Mouse (Mus musculus): ENCODE measurements around the gene Nutf2-ps1. TPM values are rescaled to one million over a fixed set of nuclear protein-coding genes. Genes with fewer than 3 reads are reported as not detected.

The Nutf2-ps1 gene
- polyA plus RNA-seq, 1 experiment, result 28.5 TPM

DNA sequence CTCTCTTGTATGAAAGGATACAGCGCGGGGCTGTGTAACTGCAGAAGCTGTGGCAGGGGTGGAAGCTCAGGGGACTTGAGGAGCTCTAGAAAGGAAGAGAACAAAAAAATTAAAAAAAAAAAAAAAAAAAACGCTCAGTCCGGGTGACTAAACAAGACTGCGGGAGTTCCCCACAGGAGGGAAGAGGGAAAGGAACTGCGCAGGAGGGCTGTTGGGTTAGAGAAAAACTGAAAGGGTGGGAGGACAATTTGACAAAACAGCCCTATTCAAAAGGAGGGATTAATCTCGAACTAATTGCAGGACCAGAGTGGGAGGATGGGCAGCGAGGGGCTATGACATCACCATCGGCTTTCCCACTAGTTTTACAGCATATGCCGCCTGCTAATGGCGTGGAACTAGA, 21.0 kb downstream of the Nutf2-ps1 start:
- Histone ChIP-seq H3K4me1 (ENCODE audit: control insufficient read depth, insufficient read depth, low read length) (no peaks in the 10 kb centered on the region), H3K4me3 (ENCODE audit: control insufficient read depth, low read depth, low read length) (no peak overlapping the region), H3K27me3 (ENCODE audit: control insufficient read depth, insufficient read depth, low read length) (no peaks in the 10 kb centered on the region), H3K36me3 (ENCODE audit: control insufficient read depth, insufficient read depth, low read length) (no peaks in the 10 kb centered on the region), H3K27ac (ENCODE audit: control insufficient read depth, insufficient read depth, low read depth, low read length) (no peak overlapping the region)
- no peak for TF ChIP-seq CTCF (IDR thresholded peaks at IDR 0.05; ENCODE audit: control insufficient read depth, insufficient read depth, insufficient replicate concordance, low read depth, low read length)
- no peak for TF ChIP-seq POLR2A (IDR thresholded peaks at IDR 0.05; ENCODE audit: control insufficient read depth, low read depth, low read length)

DNA sequence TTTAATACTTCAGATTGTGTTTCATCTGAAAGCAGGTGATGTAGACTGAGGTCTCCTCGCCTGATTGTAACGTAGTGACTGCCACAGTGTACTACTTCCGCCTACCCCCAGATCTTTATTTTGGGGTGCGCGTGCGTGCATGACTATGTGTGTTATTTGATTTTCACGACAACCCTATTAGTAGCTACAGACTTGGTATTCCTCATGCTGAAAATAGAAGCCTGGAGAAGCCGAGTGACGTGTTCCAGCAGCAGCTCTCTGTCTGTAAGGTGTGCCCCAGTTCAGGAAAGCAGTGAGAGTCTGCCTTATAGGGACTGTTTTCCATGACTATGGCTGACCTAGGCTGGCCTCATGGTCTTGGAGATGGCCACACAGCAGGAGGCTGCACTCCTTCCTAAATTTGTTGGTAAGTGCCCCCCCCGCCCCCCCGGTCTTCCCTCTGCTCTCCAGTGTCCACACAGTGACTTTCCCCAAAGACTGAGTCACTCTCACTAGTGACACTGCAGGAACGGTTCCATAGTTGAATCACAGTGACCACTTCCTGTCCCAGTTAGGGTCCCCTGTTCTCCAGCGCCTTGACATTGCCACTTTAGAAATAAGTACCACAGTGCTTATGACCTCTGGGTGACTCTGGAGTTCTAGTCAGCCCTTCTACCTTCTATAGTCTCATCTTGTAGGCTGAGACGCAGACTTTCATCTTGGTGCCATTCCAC, 23.1 kb downstream of the Nutf2-ps1 start:
- H3K36me3 ChIP-seq (ENCODE audit: control insufficient read depth, insufficient read depth, low read length), result no peaks in the 10 kb centered on the region
- H3K27ac ChIP-seq (ENCODE audit: control insufficient read depth, insufficient read depth, low read depth, low read length), result no peak overlapping the region
- no peaks in the 10 kb centered on the region for H3K27me3 ChIP-seq (ENCODE audit: control insufficient read depth, insufficient read depth, low read length)
- H3K4me3 ChIP-seq (ENCODE audit: control insufficient read depth, low read depth, low read length), result no peak overlapping the region
- no peaks in the 10 kb centered on the region for H3K4me1 ChIP-seq (ENCODE audit: control insufficient read depth, insufficient read depth, low read length)
- TF ChIP-seq CTCF (IDR thresholded peaks at IDR 0.05; ENCODE audit: control insufficient read depth, insufficient read depth, insufficient replicate concordance, low read depth, low read length) (no peak), POLR2A (IDR thresholded peaks at IDR 0.05; ENCODE audit: control insufficient read depth, low read depth, low read length) (no peak)

DNA sequence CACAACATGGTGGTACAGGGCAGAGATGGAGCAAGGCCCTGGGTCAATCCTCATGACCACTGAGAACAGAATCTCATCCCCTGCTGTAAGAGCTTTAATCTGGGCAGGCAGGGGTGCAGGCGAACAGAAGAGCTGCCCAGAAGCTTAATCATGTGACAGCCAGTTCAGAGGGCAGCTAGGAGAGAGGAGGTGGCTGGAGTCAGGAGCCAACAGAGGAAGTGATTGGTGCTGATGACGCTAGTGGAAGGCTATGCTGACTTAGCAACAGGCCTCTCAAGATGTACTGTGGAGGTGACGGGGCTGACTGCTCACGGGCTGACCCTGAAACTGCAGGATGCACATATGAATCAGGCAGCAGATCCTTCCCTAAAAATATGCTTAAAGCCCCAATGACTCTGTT, 24.7 kb downstream of the Nutf2-ps1 start:
- Histone ChIP-seq H3K4me1 (ENCODE audit: control insufficient read depth, insufficient read depth, low read length) (no peaks in the 10 kb centered on the region), H3K27ac (ENCODE audit: control insufficient read depth, insufficient read depth, low read depth, low read length) (no peak overlapping the region), H3K36me3 (ENCODE audit: control insufficient read depth, insufficient read depth, low read length) (no peaks in the 10 kb centered on the region), H3K27me3 (ENCODE audit: control insufficient read depth, insufficient read depth, low read length) (no peaks in the 10 kb centered on the region), H3K4me3 (ENCODE audit: control insufficient read depth, low read depth, low read length) (no peak overlapping the region)
- no peak for TF ChIP-seq CTCF (IDR thresholded peaks at IDR 0.05; ENCODE audit: control insufficient read depth, insufficient read depth, insufficient replicate concordance, low read depth, low read length)

DNA sequence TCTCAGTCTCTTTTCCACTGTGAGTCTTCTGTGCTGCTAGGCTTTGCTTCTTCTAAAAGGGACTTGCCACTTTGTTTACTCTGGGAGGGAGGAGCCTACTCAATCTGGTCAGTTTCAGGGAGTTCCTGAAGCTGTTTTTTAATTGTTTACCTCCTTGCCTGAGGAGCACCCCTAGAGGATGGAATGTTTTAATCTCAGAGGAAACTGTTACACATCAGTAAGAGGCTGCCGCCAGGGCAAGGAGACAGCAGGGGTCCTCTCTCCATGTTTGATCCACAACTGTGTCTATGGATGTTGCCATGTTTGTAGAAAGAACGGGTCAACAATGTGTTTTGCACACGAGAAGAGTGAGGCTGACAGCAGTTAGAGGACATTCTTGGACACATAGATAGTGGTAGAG, 28.4 kb downstream of the Nutf2-ps1 start:
- H3K27ac ChIP-seq (ENCODE audit: control insufficient read depth, insufficient read depth, low read depth, low read length), result no peak overlapping the region
- no peaks in the 10 kb centered on the region for H3K27me3 ChIP-seq (ENCODE audit: control insufficient read depth, insufficient read depth, low read length)
- no peaks in the 10 kb centered on the region for H3K36me3 ChIP-seq (ENCODE audit: control insufficient read depth, insufficient read depth, low read length)
- H3K4me1 ChIP-seq (ENCODE audit: control insufficient read depth, insufficient read depth, low read length), result peaks cover 6% of the 10 kb centered on the region
- H3K4me3 ChIP-seq (ENCODE audit: control insufficient read depth, low read depth, low read length), result no peak overlapping the region
- TF ChIP-seq CTCF (IDR thresholded peaks at IDR 0.05; ENCODE audit: control insufficient read depth, insufficient read depth, insufficient replicate concordance, low read depth, low read length) (no peak), POLR2A (IDR thresholded peaks at IDR 0.05; ENCODE audit: control insufficient read depth, low read depth, low read length) (no peak)

DNA sequence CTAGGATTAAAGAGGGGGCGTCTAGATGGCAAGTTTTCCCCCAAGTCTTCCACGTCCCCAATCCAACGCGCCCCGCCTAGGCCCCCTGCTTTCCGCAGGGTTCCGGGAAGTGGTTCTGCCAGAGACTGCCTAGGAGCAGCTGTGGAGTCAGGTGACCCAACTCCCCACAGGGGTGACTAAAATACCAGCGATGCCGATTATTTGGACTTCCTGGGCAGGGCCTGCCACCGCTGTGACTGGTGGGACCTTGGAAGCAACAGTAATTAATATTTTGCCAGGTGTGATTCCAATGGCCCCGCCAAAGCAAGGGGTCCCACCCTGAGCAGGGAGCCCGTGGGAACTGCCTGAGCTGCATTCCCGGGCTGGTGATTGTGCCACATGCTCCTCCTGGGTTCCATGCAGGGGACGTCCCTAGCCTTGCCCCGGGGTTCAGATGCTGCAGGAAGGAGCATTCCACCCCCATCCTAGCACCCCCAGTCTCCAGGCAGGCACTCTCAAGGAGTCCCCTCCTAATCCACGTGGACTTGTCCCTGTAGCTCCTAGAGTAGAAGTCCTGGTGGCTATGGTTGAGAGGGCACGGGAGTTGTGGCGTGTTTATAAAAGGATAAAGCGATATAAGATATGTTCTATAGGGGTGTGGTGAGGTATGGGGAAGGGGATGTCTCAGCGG, 31.5 kb downstream of the Nutf2-ps1 start:
- no peak for TF ChIP-seq POLR2A (IDR thresholded peaks at IDR 0.05; ENCODE audit: control insufficient read depth, low read depth, low read length)
- TF ChIP-seq CTCF (IDR thresholded peaks at IDR 0.05; ENCODE audit: control insufficient read depth, insufficient read depth, insufficient replicate concordance, low read depth, low read length), result no peak
- Histone ChIP-seq H3K27ac (ENCODE audit: control insufficient read depth, insufficient read depth, low read depth, low read length) (no peak overlapping the region), H3K36me3 (ENCODE audit: control insufficient read depth, insufficient read depth, low read length) (no peaks in the 10 kb centered on the region), H3K27me3 (ENCODE audit: control insufficient read depth, insufficient read depth, low read length) (no peaks in the 10 kb centered on the region), H3K4me3 (ENCODE audit: control insufficient read depth, low read depth, low read length) (no peak overlapping the region), H3K4me1 (ENCODE audit: control insufficient read depth, insufficient read depth, low read length) (peaks cover 6% of the 10 kb centered on the region)

DNA sequence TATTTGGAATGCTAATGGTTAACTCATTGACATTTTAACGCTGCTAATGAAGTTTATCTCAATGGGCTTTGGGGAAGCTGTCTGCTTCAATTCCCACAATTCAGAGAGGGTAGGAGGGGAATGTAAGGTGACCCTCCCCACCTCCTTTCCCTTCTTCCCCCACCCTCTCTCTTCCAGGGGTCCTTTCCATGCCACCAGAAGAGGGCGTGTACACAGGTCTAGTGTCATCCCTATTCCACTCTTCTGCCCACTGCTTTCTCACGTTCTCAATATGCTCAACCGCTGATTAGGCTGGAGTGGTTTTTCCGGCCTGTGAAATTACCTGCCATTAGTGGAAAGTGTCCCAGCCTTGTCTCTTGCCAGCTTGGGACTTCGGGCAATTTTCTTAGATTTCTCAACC, 32.0 kb downstream of the Nutf2-ps1 start:
- Histone ChIP-seq H3K27ac (ENCODE audit: control insufficient read depth, insufficient read depth, low read depth, low read length) (no peak overlapping the region), H3K4me3 (ENCODE audit: control insufficient read depth, low read depth, low read length) (no peak overlapping the region)

DNA sequence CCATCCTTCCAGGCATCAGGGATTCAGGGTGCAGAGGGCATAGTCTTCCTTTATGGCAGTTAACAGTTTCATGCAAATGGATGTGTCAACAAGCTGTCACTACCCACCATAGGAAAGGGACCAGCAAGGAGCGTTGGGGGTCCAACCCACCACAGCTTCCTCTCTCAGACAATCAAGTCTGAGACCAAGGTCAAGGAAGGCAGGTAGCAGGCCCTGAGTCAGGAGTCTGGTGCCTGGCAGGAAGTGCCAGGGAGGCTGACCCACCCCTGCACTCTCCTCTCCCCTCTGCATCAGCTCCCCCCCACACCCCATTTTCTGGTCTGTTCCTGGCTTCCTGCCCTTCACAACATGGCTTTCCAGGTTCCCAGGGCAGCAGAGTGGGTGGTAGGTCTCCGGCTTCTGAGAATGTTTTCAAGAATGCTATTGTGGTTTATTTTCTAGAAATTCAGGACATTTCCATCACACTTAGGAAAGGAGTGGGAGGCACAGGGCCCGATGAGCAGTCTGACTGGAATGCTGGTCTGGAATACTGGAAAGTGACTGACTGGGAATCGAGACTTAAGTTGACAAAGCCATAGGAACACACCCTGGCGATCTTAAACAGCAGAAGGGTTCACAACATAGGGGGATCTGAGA, 33.8 kb downstream of the Nutf2-ps1 start:
- Histone ChIP-seq H3K4me3 (ENCODE audit: control insufficient read depth, low read depth, low read length) (no peak overlapping the region), H3K4me1 (ENCODE audit: control insufficient read depth, insufficient read depth, low read length) (peaks cover 6% of the 10 kb centered on the region), H3K27ac (ENCODE audit: control insufficient read depth, insufficient read depth, low read depth, low read length) (no peak overlapping the region), H3K36me3 (ENCODE audit: control insufficient read depth, insufficient read depth, low read length) (no peaks in the 10 kb centered on the region), H3K27me3 (ENCODE audit: control insufficient read depth, insufficient read depth, low read length) (no peaks in the 10 kb centered on the region)
- TF ChIP-seq CTCF (IDR thresholded peaks at IDR 0.05; ENCODE audit: control insufficient read depth, insufficient read depth, insufficient replicate concordance, low read depth, low read length) (no peak), POLR2A (IDR thresholded peaks at IDR 0.05; ENCODE audit: control insufficient read depth, low read depth, low read length) (no peak)

More for the DNA sequence above, 32.0 kb downstream of the Nutf2-ps1 start:
- no peaks in the 10 kb centered on the region for H3K27me3 ChIP-seq (ENCODE audit: control insufficient read depth, insufficient read depth, low read length)
- H3K4me1 ChIP-seq (ENCODE audit: control insufficient read depth, insufficient read depth, low read length), result peaks cover 6% of the 10 kb centered on the region
- TF ChIP-seq POLR2A (IDR thresholded peaks at IDR 0.05; ENCODE audit: control insufficient read depth, low read depth, low read length) (no peak), CTCF (IDR thresholded peaks at IDR 0.05; ENCODE audit: control insufficient read depth, insufficient read depth, insufficient replicate concordance, low read depth, low read length) (no peak)
- no peaks in the 10 kb centered on the region for H3K36me3 ChIP-seq (ENCODE audit: control insufficient read depth, insufficient read depth, low read length)

Data from testis, adult 2 months (tissue).